Mouse (Mus musculus) frontal cortex, adult 2 months (tissue): ENCODE results near the gene Slc2a9. TPM values are rescaled to one million over a fixed set of nuclear protein-coding genes. Genes with fewer than 3 reads are reported as not detected.

Experiments
- DNase-seq, 2 experiments: peaks; one replicate each; pipeline ENCODE4 v3.0.0; 2022; ENCODE audit warnings: low spot score in 1 of 2; ENCODE audit errors: extremely low spot score in 1 of 2
- polyA plus RNA-seq: library from polyadenylated mRNA; depleted of rRNA; stranded (reverse); fragments of >200 nt; gene quantifications from 2 replicates; pipeline ENCODE4 v1.2.3, GENCODE M21; 2012; rRNA removed

Gene Slc2a9
- polyA plus RNA-seq, result 1.0 and 1.7 TPM in 2 replicates

DNA sequence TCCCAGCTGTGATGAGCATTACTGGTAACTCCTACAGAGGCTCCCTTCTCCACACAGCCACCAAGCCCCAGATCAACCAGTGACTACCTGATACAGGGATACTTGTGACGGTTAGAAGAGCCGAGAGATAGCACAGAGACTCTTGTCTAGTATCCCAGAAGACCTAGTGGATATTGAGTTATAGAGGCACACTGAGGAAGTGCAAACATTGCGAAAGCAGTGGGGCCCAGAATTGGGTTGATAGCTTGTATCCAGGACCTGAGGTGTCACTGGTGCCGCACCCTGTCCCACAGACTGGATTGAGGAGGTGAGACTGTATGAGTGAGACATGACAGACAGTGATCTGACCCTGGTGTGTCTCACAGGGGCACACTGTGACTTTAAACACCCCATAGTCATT lies at the start of gene Slc2a9:
TSS of gene Slc2a9 (minus strand) at position 152 of the 400 bp plus-strand sequence.
- DNase-seq, result no peak

DNA sequence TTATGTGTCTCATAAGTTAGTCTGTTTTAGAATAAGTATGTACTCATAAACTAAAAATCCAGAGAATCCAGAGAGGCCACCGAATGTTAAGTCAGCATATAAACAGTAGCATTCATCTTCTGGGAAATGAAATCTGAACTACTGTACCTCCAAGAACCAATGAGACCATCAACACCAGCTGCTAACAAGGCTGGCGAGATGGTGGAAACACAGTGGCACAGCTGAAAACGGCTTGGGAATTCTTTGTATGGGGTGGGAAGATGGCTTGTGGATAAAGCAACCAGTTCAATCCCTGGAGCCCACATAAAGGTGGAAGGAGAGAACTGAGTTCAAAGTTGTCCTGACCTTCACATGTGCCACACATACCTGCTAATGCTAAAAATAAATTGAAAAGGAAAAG lies 49.7 kb upstream of the Slc2a9 start:
- DNase-seq, result no peak

- no peak for DNase-seq
These were observed 47.4 kb upstream of the Slc2a9 start for GRCm38 (mm10) chr5:38550221-38550768.

DNA sequence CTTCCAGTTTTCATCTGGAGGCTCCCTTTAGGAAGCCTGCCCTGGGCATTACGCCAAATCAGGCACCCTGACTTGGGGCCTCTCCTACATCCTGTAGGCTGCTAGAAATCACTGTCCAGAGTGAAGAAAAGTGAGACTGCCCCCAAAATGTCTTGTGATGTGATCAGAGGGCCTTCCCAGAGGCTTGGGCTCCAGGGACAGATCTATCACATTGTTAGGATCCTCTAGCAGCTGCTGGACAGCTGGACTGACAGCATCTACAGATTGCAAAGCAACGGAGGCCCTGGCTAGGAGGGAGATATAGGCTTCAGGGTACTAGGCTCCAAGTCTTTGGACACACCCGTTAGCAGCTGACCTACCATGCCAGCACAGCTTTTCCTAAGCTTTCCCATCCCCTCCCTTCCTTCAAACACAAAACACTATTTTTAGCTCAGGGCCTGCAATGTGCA lies 46.5 kb upstream of the Slc2a9 start:
- no peak for DNase-seq

- DNase-seq, result peak; percentile 92 to 94
These were observed 44.4 kb upstream of the Slc2a9 start for GRCm38 (mm10) chr5:38547375-38547774.

GRCm38 (mm10) chr5:38544423-38545415 lies 41.8 kb upstream of the Slc2a9 start:
- DNase-seq, result no peak

DNA sequence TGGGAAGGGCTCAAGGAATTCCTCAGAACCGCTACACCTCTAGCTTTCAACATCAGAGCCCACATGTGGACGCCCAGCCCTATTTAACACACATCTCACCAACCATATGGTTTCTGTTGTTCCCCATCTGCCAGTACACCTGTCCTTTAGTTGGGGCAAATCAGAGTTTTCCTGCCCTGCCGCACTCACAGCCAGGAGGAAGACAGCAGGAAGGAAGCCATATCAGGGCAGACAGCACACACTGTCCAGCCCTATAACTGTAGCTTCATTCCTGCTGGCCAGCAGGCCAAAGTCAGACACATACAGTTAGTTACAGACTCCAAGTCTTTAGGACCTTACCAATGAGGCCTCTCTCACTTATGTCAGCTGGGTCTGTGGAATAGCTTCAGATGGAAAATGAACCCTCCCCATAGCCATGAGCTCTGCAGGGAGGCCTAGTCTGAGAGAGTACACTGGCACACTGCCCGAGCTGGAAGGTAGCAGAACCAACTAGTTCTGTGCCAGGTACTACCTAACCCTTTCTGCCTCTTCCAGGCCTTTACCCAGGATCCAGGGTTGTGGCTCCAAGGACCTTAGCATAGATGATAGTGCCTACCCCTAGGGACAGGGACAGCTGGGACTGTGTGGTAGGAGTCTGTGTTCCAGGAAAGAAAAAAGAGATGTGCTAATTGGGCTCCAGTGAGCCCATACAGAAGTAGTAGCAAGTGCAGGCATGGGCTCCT lies 40.7 kb upstream of the Slc2a9 start:
- DNase-seq, result no peak

GRCm38 (mm10) chr5:38541728-38542127 lies 38.8 kb upstream of the Slc2a9 start:
- no peak for DNase-seq

DNA sequence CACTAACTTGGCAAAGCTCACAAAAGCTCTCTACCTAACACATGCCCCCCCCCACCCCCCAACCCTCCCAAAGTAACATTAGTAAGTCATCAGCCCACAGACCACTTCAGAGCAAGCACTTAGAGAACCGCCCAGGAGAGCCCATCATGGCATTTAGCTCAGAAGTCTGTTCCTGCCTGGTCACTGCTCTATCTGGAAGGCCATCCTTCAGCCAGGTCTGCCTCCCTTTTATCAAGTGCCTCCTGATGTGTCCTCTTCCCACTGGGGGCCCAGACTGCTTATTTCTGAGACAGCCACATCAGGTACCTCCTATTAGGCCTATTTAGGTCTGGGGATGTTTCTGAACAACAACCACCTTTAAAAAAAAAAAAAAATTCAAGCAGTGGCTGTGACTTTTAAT lies 38.0 kb upstream of the Slc2a9 start:
- no peak for DNase-seq

DNA sequence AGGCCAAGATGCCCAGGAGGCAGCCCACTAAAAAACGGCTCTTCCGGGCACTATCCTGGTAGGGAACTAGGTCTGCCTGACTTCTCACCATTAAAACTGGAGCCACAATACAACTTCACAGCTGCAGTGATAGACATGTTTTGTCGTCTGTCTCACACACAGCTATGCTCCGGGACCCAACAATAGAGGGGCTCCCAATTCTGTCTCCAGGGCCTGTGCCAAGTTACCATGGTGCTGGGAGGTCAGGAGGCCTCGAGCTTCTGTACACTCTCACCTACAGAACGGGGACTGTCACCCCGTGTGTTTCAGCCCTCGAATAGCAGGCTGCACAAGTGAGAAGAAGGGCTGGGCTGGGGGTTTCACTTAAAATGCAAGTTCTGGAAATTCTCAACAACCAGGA lies 35.6 kb upstream of the Slc2a9 start:
- no peak for DNase-seq

DNA sequence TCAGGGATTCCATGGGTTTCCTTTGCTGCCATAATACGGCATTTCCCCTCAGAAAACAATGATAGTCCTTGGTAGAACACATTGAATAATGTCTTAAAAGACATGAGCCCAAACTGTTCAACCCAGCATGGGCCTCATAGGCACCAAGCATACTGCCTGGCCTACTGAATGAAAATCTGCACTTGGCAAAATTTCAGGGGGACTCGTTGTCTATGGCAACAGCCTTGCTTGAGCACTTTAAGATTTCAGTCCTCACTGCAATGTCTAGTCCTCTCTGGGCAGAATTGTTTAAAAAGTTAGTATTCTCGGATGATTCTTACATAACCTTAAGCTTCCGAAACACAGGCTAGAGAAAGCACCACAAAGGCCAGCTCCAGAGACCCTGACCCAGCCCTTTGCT lies 34.9 kb upstream of the Slc2a9 start:
- DNase-seq, result peak in 1 of 2 experiments; percentile 36

DNA sequence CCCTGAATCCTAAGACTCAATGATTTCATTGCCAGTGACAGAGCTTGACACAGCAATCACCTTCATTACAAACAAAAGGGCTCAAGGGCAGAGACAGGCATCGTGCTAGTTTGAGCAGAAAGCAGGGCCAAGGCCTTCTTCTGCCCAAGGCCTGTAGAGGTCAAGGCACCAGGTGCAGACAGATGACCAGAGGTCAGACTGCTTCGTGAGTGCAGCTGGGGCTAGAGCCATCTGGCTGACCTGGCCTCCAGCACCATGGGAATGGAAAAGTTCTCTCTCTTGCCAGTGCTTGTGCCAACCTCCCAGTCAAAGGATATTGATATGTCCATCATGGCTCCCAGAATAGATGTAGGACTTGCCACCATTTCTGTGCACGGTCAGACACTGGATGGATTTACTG lies 33.9 kb upstream of the Slc2a9 start:
- DNase-seq, result no peak

DNA sequence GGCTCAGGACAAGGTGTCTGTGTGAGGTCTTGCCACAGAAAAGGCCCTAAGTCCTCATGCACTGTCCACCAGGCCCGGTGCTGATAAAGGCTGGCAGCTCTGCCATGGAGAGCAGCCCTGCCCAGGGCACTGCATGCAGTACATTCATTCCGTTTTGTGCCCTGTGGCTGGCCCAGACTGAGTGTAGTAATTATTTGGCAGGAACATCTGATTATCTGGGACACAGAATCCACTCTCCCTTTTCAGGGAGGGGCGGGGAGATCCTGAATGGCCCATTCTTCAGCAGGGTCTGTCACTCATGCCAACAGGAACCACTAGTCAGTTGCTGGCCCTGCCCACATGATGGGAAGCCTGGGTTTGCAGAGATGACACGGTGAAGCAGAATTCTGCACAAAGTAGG lies 29.1 kb upstream of the Slc2a9 start:
- DNase-seq, result peak; percentile 61 to 69

DNA sequence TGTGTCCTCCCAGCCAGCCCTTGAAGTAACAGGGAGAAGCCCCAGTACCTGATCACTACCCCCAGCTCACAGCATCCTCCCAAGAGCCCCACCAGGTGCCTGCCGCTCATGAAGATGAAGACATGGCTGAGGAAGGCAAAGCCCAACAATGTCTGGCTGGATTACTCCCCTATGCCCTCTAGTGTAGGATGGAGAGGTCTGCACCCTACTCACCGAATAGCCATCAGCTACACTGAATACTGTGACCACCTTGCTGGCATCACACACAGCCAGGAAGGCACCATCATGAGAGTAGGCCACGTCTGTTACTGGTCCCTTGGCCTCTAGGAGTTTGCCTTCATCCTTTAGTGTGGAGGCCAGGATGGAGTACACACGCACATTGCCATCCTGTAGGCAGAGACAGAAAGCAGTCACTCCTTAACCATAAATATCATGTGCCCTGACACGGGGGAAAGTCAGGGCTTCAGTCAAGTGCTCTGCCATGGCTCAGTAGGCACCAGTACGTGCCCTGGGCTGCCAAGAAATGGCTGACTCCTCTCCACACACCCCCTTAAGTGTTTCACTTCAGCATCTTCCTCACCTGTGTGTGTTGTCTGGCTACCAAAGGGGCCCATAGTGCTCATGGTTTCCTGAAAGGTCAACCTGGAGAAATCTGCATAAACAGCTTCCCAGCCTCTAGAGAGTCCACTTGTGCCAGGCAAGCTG lies 26.9 kb upstream of the Slc2a9 start:
- DNase-seq, result peak in 1 of 2 experiments; percentile 32

DNA sequence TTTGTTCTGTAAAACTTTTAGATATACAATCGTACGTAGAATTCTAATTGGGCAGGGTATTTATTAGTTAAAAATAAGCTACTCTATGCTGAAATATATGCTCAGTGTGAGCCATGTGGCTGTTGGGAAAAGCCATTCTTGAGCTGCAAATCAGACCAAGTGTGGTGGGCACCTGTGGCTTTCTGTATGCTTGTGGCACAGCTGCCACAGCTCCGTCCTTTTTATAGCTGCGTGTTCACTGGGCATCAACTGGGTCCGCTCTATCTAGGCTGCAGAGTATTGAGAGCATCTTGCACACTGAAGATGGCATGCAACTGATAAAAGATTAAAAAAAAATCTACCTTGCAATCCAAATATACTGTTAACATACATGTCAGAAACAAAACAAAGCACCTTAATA lies 20.0 kb upstream of the Slc2a9 start:
- DNase-seq, result no peak

DNA sequence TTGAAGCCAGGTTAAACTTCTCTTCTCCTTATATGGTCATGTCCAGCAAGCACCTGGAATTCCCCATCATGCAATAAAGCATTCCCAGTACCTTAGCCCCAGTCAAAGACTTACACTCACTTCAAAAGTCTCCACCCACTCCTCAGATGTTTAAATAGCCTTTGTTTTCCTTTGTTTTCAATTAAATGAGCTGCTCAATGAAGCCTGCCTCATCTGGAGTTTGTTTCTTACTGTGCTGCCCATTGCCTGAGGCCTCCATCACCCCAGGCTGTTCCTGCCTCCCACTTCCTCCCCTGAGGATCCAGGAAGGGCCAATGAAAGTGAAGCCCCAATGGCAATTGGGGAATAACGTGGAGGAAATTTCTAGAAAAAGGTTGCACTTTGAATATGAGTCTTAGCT lies 17.9 kb upstream of the Slc2a9 start:
- no peak for DNase-seq

- peak in 1 of 2 experiments; percentile 71 for DNase-seq
These were observed 13.3 kb upstream of the Slc2a9 start for GRCm38 (mm10) chr5:38516267-38516666.

DNA sequence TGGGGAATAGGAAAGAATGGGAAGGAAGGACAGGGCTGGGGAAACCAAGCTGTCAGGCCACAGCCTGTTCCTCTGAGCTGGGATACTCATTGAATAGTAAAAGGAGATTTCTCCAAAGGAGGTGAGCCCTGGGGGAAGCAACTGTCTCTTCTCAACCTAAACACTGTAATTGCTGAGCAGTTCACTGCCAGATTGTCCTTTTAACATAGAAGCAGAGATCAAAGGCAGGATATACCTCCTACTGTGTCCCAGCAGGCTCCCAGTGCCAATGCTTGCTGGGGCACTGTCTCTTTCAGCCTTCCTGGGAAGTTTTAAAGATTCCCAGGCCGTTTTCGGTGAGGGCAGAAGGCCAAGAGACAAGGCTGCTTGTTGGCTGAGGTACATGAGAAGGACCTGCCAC lies 10.0 kb upstream of the Slc2a9 start:
- no peak for DNase-seq

- no peak for DNase-seq
These were observed 6.6 kb upstream of the Slc2a9 start for GRCm38 (mm10) chr5:38509568-38509967.

GRCm38 (mm10) chr5:38505435-38505765 lies 2.5 kb upstream of the Slc2a9 start:
- no peak for DNase-seq
